Mouse (Mus musculus) stomach, embryonic 14.5 days (tissue): Measurements from ENCODE around the gene Calm5. TPM values are rescaled to one million over a fixed set of nuclear protein-coding genes. Genes with fewer than 3 reads are reported as not detected.
A peak's percentile ranks its signal among the peaks of the same experiment; 100 is the strongest.
"Not testable (repeated sequence)": the region's sequence is repeated elsewhere in the genome, so short reads cannot be mapped to it uniquely, and the experiment has no call there.

Experiments
- ATAC-seq: fragments of 200-750 bp; cut with Nextera tagmentation; 2 replicates; pipeline ENCODE4 v1.8.0; 2017; ENCODE audit warnings: low read depth, moderate TSS enrichment; ENCODE audit not compliant: insufficient number of reproducible peaks, insufficient read depth, low FRiP score
- H3K27ac ChIP-seq: fragments of 300-500 bp; sonication (generic); 2 replicates; pipeline ENCODE4 v1.5.1; 2014; ENCODE audit warnings: mild to moderate bottlenecking, low read length, moderate library complexity, mixed read lengths
- H3K27me3 ChIP-seq: fragments of 300-500 bp; sonication (generic); 2 replicates; pipeline ENCODE4 v1.6.1; 2014; ENCODE audit warnings: low read length, control low read depth, mixed read lengths; ENCODE audit not compliant: control insufficient read depth, insufficient read depth
- H3K36me3 ChIP-seq: fragments of 300-500 bp; sonication (generic); 2 replicates; pipeline ENCODE4 v1.6.1; 2014; ENCODE audit warnings: mild to moderate bottlenecking, control low read depth, low read length, moderate library complexity, mixed read lengths; ENCODE audit not compliant: control insufficient read depth, insufficient read depth
- H3K4me1 ChIP-seq: fragments of 300-500 bp; sonication (generic); 2 replicates; pipeline ENCODE4 v1.6.1; 2014; ENCODE audit warnings: low read length, control low read depth, mixed read lengths; ENCODE audit not compliant: control insufficient read depth, insufficient read depth
- H3K4me2 ChIP-seq: fragments of 300-500 bp; sonication (generic); replicated peaks from 2 replicates; pipeline ENCODE4 v1.6.1; 2014; ENCODE audit warnings: low read depth, low read length, control low read depth
- H3K4me3 ChIP-seq: fragments of 300-500 bp; sonication (generic); 2 replicates; pipeline ENCODE4 v1.5.1; 2014; ENCODE audit warnings: low read depth, low read length, control low read depth
- H3K9ac ChIP-seq: fragments of 300-500 bp; sonication (generic); replicated peaks from 2 replicates; pipeline ENCODE4 v1.6.1; 2014; ENCODE audit warnings: low read depth, mild to moderate bottlenecking, control low read depth, low read length, moderate library complexity, mixed read lengths
- H3K9me3 ChIP-seq: fragments of 300-500 bp; sonication (generic); 2 replicates; pipeline ENCODE4 v1.6.1; 2016; ENCODE audit warnings: low read depth, low read length, control low read depth; ENCODE audit not compliant: control insufficient read depth
- WGBS: fragments of 180-500 bp; shearing (Covaris S2); extraction: QIAGEN DNeasy Blood & Tissue Kit; methylation state at CpG from one replicate; pipeline ENCODE4 v1.1.7; 2014; 5-methylcytosine and 5-hydroxymethylcytosine counted together
- polyA plus RNA-seq: library from polyadenylated mRNA; unstranded; fragments of >200 nt; fragmentation: Nextera tagmentation; extraction: Ambion mirVana; gene quantifications from 2 replicates; pipeline ENCODE4 v1.2.1, GENCODE M21; 2014

Calm5 gene
- polyA plus RNA-seq = 0.71 TPM in 1 of 2 replicates, not detected in the other

DNA sequence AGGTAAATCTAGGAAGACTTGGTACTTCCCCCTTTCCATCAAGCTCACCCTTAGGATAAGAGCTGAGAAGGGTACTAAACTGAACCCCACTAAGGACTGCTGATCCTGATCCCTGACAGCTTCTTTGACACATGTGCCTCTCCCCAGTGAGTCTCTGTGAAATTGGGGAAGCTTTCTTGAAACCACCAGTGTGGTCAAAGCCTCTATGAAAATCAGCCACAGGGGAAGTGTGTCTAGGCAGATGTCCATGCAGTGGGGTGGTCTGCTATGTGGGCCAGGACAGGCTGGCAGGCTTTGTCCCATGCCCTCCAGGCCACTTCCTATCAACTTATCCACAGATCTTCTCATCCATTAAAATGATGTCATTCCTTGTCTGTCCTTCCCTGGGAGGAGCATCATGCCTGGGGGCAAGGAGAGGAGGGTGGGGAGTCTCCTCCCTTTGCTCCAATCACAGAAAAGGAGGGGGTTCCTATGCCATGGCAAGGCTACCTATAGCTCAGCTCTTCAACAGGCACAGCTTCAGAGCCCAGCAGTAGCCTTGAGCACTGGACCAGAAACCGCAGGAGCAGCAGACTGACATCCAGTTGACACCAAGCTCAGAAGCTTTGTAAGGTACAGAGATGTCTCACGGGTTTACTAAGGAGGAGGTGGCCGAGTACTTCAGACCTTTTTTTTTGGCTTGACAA, at the start of gene Calm5:
Gene Calm5, plus strand, starts transcription at position 526 of the 686 bp plus-strand sequence.
- not testable (repeated sequence) for H3K27me3 ChIP-seq, H3K4me1 ChIP-seq, H3K4me2 ChIP-seq, H3K9me3 ChIP-seq, H3K27ac ChIP-seq, H3K36me3 ChIP-seq, ATAC-seq, H3K4me3 ChIP-seq, H3K9ac ChIP-seq
- 78% methylated on average over 3 of the region's 3 CpGs for WGBS

DNA sequence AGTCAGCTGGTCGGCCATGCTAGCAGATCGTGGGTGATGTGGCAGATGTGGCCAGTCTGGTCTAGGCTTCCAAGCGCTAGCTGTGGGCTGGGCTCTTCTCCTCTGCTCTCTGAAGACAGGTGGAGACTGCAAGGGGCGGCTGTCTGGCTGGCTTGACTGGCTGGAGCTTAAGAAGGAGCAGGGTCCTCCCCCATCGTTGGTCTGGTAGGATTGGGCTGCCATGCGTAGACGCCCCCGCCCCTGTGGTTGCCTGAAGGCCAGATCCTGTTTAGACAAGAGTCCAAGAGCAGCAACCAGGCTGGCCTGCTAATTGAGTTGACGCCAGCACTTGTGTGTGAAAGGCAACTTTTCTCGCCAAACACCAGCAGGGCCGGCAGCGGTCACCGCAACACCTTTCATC, 49.8 kb upstream of the Calm5 start, which contains the start of gene Calml3:
Gene Calml3, minus strand, starts transcription at position 131 of the 400 bp plus-strand sequence.
- WGBS = 81% methylated on average over 13 of the region's 13 CpGs

DNA sequence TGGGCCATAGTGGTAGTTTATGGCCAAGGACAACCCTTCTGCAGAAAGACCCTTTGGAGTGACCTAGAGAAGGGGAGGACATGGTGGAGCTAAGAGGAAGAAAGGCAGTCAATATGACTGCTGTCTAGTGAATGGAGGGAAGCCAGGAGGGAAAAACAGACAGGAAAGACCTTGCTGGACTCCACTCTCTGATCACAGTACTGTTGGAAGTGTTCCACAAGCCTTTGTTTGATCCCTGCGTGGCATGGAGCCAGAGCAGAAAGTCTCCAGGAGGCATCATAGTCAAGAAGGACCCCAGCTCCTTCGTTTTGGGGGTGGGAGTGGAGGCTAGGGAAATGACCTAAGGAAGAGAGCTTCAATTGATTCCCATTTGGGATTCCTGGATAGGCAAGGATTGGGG, 48.8 kb upstream of the Calm5 start:
- WGBS = 50% methylated on average over 2 of the region's 2 CpGs
- H3K4me2 ChIP-seq = no peak overlapping the region
- H3K36me3 ChIP-seq = no peaks in the 10 kb centered on the region
- no peak overlapping the region for H3K4me3 ChIP-seq
- H3K4me1 ChIP-seq = 0 out of 2 replicates have a peak, but pooled peaks cover 8% of the 10 kb centered on the region
- H3K27ac ChIP-seq = no peak overlapping the region
- no peak for ATAC-seq
- no peaks in the 10 kb centered on the region for H3K9me3 ChIP-seq
- H3K9ac ChIP-seq = no peak overlapping the region
- no peaks in the 10 kb centered on the region for H3K27me3 ChIP-seq

More for the DNA sequence above, 49.8 kb upstream of the Calm5 start, which contains the start of gene Calml3:
- H3K4me3 ChIP-seq = no peak within 1 kb of the TSS
- H3K9me3 ChIP-seq = no peaks in the 10 kb centered on the region
- H3K27ac ChIP-seq = no peak within 1 kb of the TSS
- no peak within 1 kb of the TSS for H3K4me2 ChIP-seq
- H3K36me3 ChIP-seq = no peaks in the 10 kb centered on the region
- no peaks in the 10 kb centered on the region for H3K27me3 ChIP-seq
- 0 out of 2 replicates have a peak, but pooled peaks cover 8% of the 10 kb centered on the region for H3K4me1 ChIP-seq
- no peak for ATAC-seq
- H3K9ac ChIP-seq = no peak within 1 kb of the TSS

DNA sequence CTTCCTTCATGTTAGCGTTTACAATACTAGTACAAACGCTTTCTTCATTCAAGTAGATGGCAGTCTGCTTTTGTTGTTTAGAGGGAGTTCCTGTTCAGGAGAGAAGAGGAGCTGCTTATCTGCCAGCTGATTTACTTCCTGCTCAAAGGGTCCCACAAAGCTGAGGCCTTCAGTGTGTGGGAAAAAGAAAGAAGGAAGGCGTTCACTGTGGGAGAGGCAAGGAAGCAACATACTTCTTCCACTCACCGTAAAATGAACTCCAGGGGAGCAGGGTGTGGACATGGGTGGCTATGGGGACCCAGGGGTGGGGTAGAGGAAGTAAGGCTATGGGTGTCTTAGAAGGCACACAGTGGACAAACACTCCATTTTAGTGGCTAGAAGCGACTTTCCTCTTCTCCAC, 48.3 kb upstream of the Calm5 start:
- H3K27ac ChIP-seq = 0 out of 2 replicates have a peak overlapping the region, but pooled peaks have one; percentile 24
- WGBS = 74% methylated on average over 5 of the region's 5 CpGs
- no peak for ATAC-seq

DNA sequence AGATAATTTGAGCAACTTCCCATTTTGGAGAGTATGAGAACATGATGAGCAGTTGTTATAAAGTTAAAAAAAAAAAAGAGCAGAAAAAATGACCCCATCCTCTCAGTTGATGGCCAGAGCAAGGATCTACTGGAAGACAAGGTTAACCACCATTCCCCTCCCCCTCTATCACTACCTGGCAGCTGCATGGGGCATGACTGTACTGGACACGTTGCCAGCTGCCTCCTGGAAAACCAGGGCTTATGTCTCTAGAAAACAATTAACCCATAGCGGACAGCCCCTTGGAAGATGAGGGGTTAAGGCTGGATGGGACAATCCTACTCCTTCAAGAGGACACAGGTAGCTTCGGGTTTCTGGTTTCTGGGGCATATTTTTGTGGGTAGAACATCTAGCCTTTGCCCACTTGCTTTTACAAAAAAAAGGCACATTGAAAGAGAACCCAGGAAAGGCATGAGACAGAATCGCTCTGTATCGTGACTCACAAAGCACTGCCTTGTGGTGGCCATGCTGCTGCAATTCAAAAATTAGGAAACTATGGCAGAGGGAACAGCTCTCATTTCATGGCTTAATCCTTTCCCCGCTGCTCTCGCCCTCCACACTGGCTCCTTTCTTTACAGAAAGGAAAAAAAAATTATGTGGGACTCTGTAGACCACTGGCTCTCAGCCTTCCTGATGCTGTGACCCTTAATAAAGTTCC, 46.7 kb upstream of the Calm5 start:
- Histone ChIP-seq H3K4me3 (no peak overlapping the region), H3K4me1 (no peaks in the 10 kb centered on the region), H3K27ac (no peak overlapping the region), H3K9ac (no peak overlapping the region), H3K9me3 (no peaks in the 10 kb centered on the region), H3K27me3 (no peaks in the 10 kb centered on the region), H3K4me2 (no peak overlapping the region), H3K36me3 (no peaks in the 10 kb centered on the region)
- no peak for ATAC-seq
- WGBS = 83% methylated on average over 7 of the region's 7 CpGs

More for the DNA sequence above, 48.3 kb upstream of the Calm5 start:
- Histone ChIP-seq H3K9ac (no peak overlapping the region), H3K4me2 (no peak overlapping the region), H3K4me3 (no peak overlapping the region), H3K4me1 (0 out of 2 replicates have a peak, but pooled peaks cover 8% of the 10 kb centered on the region), H3K9me3 (no peaks in the 10 kb centered on the region), H3K27me3 (no peaks in the 10 kb centered on the region), H3K36me3 (no peaks in the 10 kb centered on the region)

DNA sequence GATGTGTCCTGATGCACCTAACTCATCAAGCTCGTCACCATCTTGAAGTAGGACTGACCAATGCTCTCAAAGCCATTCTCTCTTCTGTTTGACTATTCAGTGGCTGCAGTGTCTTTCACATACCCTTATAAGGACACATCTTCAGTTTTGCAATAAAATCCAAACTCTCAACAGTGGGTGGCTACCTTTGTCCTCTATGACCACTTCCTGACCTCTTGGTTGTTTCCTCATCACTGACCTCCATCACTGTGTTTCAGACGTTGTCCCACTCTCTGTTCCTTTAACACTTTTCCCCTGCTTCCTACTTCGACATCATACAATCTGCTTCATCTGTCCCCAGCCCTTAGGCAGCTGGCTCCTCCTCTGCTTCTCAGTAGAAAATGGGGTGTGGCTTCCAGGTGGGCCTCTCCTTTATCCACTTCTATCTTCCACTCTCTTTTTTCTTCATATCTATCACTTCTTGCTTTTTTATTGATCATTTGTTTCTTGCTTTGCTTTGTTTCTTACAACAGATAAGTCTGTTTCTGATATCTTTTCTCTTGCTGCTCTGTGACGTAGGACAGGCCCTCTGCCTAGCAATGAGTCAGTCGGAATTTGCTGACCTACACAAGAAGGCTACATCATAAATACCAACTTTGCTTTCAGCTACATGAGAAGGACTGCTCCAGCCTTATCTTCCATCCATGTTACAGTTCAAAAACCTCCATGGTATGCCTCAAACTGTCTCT, 35.8 kb upstream of the Calm5 start:
- H3K36me3 ChIP-seq = no peaks in the 10 kb centered on the region
- 65% methylated on average over 5 of the region's 5 CpGs for WGBS
- H3K4me3 ChIP-seq = no peak overlapping the region
- no peaks in the 10 kb centered on the region for H3K9me3 ChIP-seq
- ATAC-seq = no peak
- H3K27me3 ChIP-seq = no peaks in the 10 kb centered on the region
- no peaks in the 10 kb centered on the region for H3K4me1 ChIP-seq
- no peak overlapping the region for H3K9ac ChIP-seq
- H3K27ac ChIP-seq = no peak overlapping the region
- no peak overlapping the region for H3K4me2 ChIP-seq

DNA sequence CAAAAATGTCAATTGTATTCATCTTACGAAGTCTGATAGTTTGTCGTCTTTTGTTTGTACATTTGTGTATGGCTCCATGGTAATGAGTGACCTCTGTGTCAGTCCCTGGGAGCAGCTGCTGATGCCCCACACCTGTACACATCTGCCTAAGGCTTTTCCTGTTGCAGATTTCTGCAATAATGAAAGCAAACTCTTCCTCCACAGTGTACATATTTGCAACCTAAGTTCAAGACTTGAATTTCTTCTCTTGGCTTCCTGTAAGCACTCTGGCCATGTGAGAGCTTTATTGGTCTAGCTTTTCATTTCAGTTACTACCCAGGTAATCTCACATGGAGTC, 35.3 kb upstream of the Calm5 start:
- Histone ChIP-seq H3K9ac (no peak overlapping the region), H3K4me2 (no peak overlapping the region), H3K4me1 (no peaks in the 10 kb centered on the region), H3K27me3 (no peaks in the 10 kb centered on the region), H3K4me3 (no peak overlapping the region), H3K27ac (no peak overlapping the region), H3K36me3 (no peaks in the 10 kb centered on the region), H3K9me3 (no peaks in the 10 kb centered on the region)
- 42% methylated on average over 2 of the region's 2 CpGs for WGBS
- ATAC-seq = no peak

DNA sequence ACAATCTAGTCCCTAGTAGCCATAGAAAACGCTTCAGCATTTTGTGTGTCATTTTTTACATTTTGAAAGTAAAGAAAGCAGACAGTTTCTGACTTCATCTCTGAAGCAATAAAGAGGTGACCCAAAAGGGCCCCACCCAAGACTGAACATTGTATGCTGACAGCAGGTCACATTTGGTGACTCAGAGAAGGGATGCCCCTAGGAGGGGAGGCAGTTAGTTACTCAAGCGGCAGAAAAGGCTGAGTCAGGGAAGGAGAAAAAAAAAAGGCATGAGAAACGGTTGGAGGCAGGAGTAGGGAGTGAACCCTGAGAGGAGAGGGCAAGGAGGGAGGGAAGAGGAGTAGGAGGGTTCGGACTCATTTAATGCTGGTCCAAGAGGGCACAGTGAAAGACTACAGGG, 31.9 kb upstream of the Calm5 start:
- no peaks in the 10 kb centered on the region for H3K27me3 ChIP-seq
- H3K4me3 ChIP-seq = no peak overlapping the region
- no peak for ATAC-seq
- no peak overlapping the region for H3K9ac ChIP-seq
- H3K4me1 ChIP-seq = no peaks in the 10 kb centered on the region
- H3K9me3 ChIP-seq = no peaks in the 10 kb centered on the region
- WGBS = 55% methylated on average over 4 of the region's 4 CpGs
- H3K36me3 ChIP-seq = no peaks in the 10 kb centered on the region
- no peak overlapping the region for H3K4me2 ChIP-seq
- no peak overlapping the region for H3K27ac ChIP-seq
